Mouse (Mus musculus) fibroblast of lung, adult 2 months (primary cell): Measurements from ENCODE around the gene Ip6k2.

Experiments
- DNase-seq: peaks from one replicate; pipeline ENCODE4 v3.0.0-alpha.2; 2011; ENCODE audit warnings: low read depth

Gene Ip6k2

DNA sequence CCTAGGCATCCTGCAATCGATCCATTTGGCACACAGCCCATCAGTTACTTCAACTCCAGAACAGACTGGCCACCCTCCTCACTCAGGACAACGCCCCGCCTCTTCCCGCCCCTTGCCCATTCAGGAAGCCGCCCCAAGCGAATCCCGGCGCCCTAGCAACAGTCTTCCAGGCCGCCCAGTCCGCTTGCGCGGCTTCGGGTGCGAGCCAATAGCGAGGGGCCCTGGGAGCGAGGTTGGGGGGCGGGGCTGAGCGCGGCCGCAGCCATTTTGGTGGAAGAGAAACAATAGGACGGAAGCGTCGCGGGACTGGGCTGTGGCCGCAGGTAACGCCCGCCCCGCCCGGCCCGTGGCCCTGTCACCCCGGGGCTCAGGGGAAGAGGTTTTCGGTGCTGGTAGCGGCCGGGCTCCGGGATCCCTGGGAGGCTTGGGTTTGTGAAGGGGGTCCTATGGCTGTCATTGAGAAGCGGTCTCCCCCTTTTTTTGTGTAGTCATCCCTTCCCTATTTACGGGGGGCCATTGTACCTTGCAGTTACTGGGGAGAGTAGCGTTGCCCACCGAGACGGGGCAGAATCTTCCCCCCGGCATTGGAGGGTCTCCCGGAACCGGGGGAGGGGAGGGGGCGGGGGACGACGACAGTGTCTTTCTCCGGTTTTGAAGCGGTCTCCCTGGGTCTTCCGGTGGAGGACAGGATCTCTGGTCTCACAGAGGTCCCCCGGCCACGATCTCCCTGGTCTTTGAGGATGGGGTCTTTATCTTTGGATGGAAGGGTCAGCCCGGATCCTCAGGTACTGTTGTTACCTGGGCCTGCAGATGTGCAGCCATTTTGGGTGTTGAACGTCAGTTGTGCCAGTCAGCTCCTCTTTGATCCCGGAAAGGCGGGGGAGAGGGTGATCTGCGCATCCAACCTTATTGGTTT, at the start of gene Ip6k2:
Gene Ip6k2 (plus strand): TSS at position 249 of the 916 bp plus-strand sequence.
- peak; percentile 79 for DNase-seq

DNA sequence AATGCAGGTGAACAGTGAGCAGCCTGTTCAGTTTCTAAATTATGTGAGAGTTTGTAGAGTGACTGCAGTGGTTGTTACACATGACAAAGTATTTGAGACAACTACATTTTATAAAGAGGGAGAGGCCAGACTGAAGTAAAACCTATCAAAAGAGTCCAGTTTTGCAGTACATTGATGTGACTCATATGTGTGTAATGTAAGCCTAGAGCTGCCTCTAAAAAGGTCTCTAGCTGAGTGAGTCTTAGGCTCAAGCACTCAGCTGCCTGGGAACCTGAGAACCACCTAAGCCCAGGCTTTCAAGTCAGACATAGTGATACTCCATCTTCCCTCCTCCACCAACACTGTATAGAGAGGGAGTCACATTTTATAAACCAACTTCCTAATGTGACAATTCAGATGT, 49.0 kb upstream of the Ip6k2 start:
- DNase-seq, result no peak

DNA sequence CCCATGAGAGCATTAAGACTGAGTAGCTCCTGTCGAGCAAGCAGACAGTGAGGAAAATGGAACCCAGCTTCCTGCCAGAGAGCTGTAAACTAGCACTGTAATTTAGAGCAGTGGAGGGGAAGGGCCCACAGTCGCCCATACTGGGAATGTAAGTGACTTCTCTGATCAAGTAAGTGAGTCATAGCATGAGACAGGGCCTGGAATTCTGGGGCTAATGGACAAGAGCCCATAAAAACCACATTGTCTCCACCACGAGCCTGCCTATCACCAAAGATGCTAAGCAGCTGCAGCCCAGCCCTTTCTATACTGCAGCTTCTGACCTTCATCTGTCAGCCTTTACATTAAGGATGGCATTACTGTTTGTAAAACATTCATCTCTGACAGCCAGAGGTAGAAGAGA, 44.4 kb upstream of the Ip6k2 start:
- DNase-seq, result peak; percentile 80

DNA sequence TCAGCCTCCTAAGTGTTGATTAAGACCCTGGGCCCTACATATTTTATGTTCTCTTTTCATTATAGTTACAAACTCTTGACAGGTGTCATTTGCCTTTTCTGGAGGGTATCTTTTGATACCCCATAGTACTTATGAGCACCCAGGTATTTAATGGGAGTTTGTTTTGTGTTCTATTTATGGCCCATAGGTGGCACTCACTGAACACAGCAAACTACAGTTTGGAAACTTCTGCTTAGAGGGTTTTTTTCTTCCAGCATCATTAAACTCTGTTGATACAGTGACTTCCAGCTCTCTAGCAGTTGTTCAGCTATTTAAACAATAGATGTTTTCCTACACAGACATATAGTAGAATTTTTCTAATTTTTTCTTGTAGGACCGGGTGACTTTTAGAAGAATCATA, 43.5 kb upstream of the Ip6k2 start:
- no peak for DNase-seq

GRCm38 (mm10) chr9:108742048-108742447, 41.5 kb upstream of the Ip6k2 start:
- DNase-seq, result no peak

DNA sequence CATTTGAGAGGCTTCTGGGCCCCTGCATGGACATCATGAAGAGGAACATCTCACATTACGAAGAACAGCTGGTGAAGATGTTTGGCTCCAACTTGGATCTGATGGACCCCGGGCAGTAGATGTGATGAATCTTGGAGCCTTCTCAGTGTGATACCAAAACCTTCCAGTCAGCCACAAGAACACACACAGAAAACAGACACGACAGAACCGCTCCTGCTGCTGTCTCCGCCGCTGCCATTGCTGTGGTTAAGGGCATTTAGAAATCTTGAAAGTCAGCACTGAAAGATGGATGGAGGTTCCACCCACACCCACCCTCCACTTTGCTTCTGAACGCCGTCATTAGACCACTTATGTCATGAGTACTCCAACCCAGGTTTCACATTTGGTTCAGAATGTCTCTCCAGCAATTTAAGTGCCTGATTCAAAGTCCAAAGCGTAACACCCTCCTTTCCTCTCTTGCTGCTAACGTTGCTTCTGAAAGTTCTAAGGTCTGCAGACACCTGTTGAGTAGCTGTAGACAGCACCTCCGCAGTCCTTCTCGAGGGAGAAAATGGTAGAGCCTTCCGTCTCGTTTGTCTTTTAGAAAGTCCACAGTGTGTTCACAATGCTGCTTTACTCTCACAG, 36.6 kb upstream of the Ip6k2 start:
- DNase-seq, result no peak

DNA sequence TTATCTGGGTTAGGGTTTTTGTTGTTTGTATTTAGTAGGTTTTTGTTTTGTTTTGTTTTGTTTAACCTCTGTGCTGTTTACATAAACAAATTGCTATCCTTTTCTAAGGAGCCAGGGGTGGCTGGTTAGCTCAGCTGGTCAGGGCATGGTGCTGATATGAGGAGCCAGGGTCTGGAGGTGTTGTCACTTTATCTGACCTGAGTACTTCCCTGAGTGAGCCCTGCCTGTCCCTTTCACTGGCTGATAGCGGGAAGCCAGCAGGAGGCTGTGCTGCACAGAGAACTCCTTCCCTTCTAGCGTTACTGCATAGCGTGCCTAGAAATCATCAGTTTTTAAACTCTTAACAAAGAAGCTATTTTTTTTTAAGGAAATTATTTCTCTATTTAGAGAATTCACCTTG, 35.9 kb upstream of the Ip6k2 start:
- DNase-seq, result no peak

- no peak for DNase-seq
These were observed 34.9 kb upstream of the Ip6k2 start for GRCm38 (mm10) chr9:108748600-108749183.

GRCm38 (mm10) chr9:108750616-108751015, 33.0 kb upstream of the Ip6k2 start:
- no peak for DNase-seq

- DNase-seq, result no peak
These were observed 31.3 kb upstream of the Ip6k2 start for GRCm38 (mm10) chr9:108752142-108752920.

DNA sequence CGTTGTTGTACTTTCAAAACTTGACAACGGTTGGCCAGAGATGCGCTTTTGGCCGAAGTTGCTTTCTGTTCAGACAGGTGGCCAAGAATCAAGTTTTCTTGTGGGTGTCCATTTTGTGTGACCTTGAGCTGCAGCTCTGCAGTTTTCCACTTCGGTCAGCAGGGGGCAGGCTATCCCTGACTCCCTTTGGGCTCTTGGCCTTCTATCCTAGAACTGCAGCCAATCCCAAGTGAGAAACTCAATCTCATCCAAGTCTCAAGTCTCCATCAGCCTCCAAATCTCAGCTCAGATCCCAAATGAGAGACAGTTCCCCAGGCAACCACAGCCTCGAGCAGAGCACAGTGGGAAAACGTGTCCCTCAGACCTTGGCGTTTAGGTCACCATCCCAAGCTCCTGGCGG, 30.3 kb upstream of the Ip6k2 start:
- peak; percentile 36 for DNase-seq

DNA sequence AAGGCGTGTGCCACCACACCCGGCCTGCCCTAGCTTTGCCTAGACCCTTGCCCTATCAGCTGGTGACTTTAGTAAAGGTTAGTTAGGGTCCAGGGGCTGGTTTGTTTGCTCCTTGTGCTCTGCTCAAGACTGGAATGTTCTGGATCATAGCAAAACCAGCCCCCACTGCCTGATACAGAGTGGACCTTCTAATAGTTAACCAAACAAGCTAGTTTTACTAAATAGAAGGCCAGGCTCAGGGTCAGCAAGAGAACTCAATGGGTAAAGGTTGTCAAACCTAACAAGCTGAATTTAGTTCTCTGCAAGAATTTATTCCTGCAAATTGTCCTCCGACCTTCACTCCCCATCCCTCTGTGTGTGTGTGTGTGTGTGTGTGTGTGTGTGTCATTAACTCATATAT, 29.6 kb upstream of the Ip6k2 start:
- no peak for DNase-seq

GRCm38 (mm10) chr9:108754423-108754822, 29.2 kb upstream of the Ip6k2 start:
- DNase-seq, result no peak

- no peak for DNase-seq
These were observed 26.2 kb upstream of the Ip6k2 start for GRCm38 (mm10) chr9:108757406-108757805.

DNA sequence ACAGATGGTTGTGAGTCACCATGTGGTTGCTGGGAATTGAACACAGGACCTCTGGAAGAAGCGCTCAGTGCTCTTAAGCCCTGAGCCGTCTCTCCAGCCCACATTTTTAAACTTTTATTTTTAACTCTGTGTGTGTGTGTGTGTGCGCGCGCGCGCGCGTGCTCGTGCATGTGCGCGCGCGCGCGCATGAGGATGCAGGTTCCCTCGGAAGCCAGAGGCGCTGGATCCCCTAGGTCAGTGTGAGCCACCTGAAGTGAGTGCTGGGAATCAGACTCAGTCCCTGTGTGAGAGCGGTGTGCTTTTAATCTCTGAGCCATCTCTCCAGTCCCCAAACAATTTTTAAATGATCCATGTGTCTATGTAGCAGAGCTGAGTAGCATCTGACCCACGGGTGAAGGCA, 24.5 kb upstream of the Ip6k2 start:
- DNase-seq, result no peak

DNA sequence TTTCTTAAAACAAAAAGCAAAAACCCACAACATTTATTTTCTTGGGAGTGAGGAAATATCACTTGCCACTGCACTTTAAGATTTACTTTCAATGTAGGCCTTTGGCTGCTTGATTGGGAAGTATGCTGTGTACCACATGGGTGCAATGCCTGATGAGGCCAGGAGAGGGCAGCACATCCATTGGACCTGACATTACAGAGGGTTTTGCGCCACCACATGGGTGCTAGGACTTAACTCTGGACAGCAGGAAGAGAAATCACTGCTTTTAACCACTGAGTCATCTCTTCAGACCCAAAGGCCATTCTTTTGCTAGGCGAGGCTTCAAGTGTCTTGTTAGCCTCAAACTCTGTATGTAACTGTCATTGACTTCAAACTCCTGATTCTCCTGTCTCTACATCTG, 23.8 kb upstream of the Ip6k2 start:
- no peak for DNase-seq

DNA sequence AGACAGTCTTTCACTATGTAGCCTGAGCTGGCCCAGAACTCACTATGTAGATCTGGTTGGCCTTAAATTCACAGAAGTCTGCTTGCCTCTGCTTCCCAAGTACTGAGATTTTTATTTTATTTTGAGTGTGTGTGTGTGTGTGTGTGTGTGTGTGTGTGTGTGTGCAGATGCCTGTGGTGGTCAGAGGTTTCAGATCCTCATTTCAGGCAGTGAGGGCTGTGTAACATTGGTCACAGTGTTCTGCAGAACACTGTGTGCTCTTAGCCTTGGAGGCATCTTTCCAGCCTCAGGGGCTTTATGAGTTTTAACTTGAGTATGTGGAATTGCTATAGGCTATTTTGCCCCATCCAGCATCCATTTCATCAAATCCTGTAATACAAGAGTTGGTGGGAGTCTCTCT, 22.0 kb upstream of the Ip6k2 start:
- DNase-seq, result no peak

GRCm38 (mm10) chr9:108764971-108765370, 18.6 kb upstream of the Ip6k2 start:
- no peak for DNase-seq

DNA sequence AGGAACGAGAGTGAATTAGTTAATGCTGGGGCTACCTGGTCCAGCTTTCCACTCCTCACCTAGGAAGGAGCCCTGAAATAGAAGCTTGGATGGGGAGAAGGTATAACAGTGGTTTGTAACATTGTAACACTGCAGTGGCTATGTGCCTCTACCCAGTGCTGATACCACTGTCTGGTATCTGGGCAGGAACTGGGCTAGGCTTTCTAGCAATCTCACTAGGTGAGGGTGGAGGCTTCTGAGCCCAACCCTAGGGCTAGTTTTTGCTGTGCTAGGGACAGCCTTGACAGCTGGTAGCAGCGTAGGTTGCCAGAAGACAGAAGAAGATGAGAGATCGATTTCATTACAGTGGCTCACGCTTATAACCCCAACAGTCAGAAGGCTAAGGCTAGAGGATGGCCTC, 7.0 kb upstream of the Ip6k2 start:
- no peak for DNase-seq

GRCm38 (mm10) chr9:108777276-108777675, 6.3 kb upstream of the Ip6k2 start:
- DNase-seq, result no peak

DNA sequence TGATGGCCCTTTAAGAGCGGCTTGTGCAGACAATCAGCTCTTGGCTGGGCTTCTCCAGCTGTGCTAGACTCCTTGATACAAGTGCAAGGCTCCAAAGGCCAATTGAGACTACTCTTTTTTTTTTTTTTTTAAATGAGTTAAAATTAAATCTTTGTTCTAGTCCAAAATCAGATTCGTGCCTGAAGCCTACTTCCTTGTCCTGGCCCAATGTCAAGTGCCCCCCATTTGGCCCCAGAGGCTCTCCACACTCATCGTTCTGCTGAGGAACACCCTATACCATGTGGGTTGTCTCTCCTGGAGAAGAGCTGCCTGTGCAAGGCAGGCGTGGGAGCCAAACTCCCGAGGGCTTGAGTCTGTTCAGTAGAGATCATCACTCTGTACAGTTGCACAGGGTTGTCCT, 2.6 kb upstream of the Ip6k2 start:
- DNase-seq, result no peak

GRCm38 (mm10) chr9:108781891-108782290, 1.7 kb upstream of the Ip6k2 start:
- DNase-seq, result no peak
